Mouse (Mus musculus): Measurements from ENCODE around the gene Nek8.

- TF ChIP-seq POLR2A (IDR thresholded peaks at IDR 0.05; ENCODE audit: control insufficient read depth, low read depth, low read length): no peak
- TF ChIP-seq CTCF (IDR thresholded peaks at IDR 0.05; ENCODE audit: control insufficient read depth, insufficient read depth, insufficient replicate concordance, low read depth, low read length): no peak
Measured at GRCm38 (mm10) chr11:78153778-78154177, 22.7 kb downstream of the Nek8 start.

Measured in testis, adult 2 months (tissue).